Mouse (Mus musculus) liver, adult 2 months (tissue): ENCODE measurements around the gene Methig1. TPM values are rescaled to one million over a fixed set of nuclear protein-coding genes. Genes with fewer than 3 reads are reported as not detected.
"Not testable (repeated sequence)": the region's sequence is repeated elsewhere in the genome, so short reads cannot be mapped to it uniquely, and the experiment has no call there.

ENCODE experiments used
- DNase-seq: peaks from one replicate; pipeline ENCODE4 v3.0.0-alpha.2; 2011; ENCODE audit warnings: low read depth, low spot score; ENCODE audit errors: extremely low read depth
- H3K27ac ChIP-seq: fragments of 200-500 bp; replicated peaks from 2 replicates; pipeline ENCODE4 v1.5.1; 2012; ENCODE audit warnings: low read depth, mild to moderate bottlenecking, control low read depth, inconsistent platforms, low read length; ENCODE audit not compliant: insufficient read depth
- H3K27me3 ChIP-seq: fragments of 200-500 bp; 2 replicates; pipeline ENCODE4 v1.6.1; 2012; ENCODE audit warnings: mild to moderate bottlenecking, moderate library complexity, low read length, inconsistent platforms; ENCODE audit not compliant: control insufficient read depth, insufficient read depth
- H3K36me3 ChIP-seq: fragments of 200-500 bp; 2 replicates; pipeline ENCODE4 v1.6.1; 2012; ENCODE audit warnings: low read length, inconsistent platforms; ENCODE audit not compliant: control insufficient read depth, insufficient read depth
- H3K4me1 ChIP-seq: fragments of 200-500 bp; 2 replicates; pipeline ENCODE4 v1.6.1; 2011; ENCODE audit warnings: low read length; ENCODE audit not compliant: control insufficient read depth, insufficient read depth
- H3K4me3 ChIP-seq: fragments of 200-500 bp; 2 replicates; pipeline ENCODE4 v1.5.1; 2011; ENCODE audit warnings: low read depth, mild to moderate bottlenecking, control low read depth, low read length, moderate library complexity; ENCODE audit not compliant: insufficient read depth
- H3K79me2 ChIP-seq: fragments of 200-500 bp; 2 replicates; pipeline ENCODE4 v1.6.1; 2012; ENCODE audit warnings: inconsistent platforms, mild to moderate bottlenecking, low read length, moderate library complexity; ENCODE audit not compliant: control insufficient read depth, insufficient read depth
- H3K9ac ChIP-seq: fragments of 200-500 bp; 2 replicates; pipeline ENCODE4 v1.6.1; 2012; ENCODE audit warnings: low read depth, mild to moderate bottlenecking, control low read depth, inconsistent platforms, low read length
- CTCF ChIP-seq: fragments of 200-500 bp; IDR thresholded peaks from 2 replicates; pipeline ENCODE4 v1.5.1; 2011; ENCODE audit warnings: low read depth, low read length, control low read depth
- POLR2A ChIP-seq: fragments of 200-500 bp; IDR thresholded peaks from 2 replicates; pipeline ENCODE4 v1.6.1; 2011; ENCODE audit warnings: low read length, control low read depth; ENCODE audit not compliant: insufficient read depth; ENCODE audit errors: extremely low read depth
- WGBS: fragments of 180-500 bp; shearing (Covaris S2); methylation state at CpG from one replicate; pipeline ENCODE4 v1.1.7; 2018; 5-methylcytosine and 5-hydroxymethylcytosine counted together
- polyA plus RNA-seq: library from polyadenylated mRNA; depleted of rRNA; stranded (reverse); fragments of >200 nt; gene quantifications from 2 replicates; pipeline ENCODE4 v1.2.3, GENCODE M21; 2012
- total RNA-seq: library from RNA; depleted of rRNA; stranded (reverse); fragments of >200 nt; gene quantifications from 2 replicates; pipeline ENCODE4 v1.2.3, GENCODE M21; 2014

Gene Methig1
- total and polyA plus RNA-seq, 2 experiments, result 0.15 TPM; not detected in 1

DNA sequence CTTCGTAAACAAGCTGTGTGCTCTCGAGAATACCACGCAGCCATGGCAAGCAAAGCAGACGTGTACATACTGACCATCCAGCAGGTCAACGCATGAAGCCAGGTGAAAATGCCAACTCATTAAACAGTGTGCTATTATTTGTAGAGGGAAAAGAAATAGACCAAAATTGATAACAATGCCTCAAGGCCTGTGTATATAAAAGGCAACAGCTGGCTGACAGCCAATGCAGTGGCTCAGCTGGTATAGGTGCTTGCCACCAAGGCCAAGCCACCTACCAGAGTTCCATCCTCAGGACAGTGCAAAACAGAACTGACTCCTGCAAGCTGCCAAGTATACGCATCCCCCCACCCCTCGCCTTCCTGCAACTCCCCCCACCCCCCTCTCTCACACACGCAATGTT lies 62.7 kb downstream of the Methig1 start:
- WGBS, result 56% methylated on average over 8 of the region's 8 CpGs
- Histone ChIP-seq H3K79me2 (peaks cover 42% of the 10 kb centered on the region), H3K4me3 (no peak overlapping the region), H3K27ac (no peak overlapping the region), H3K4me1 (peaks cover 24% of the 10 kb centered on the region), H3K27me3 (no peaks in the 10 kb centered on the region), H3K36me3 (no peaks in the 10 kb centered on the region), H3K9ac (no peak overlapping the region)
- peak; percentile 52 for DNase-seq
- TF ChIP-seq POLR2A, result no peak
- TF ChIP-seq CTCF, result no peak

DNA sequence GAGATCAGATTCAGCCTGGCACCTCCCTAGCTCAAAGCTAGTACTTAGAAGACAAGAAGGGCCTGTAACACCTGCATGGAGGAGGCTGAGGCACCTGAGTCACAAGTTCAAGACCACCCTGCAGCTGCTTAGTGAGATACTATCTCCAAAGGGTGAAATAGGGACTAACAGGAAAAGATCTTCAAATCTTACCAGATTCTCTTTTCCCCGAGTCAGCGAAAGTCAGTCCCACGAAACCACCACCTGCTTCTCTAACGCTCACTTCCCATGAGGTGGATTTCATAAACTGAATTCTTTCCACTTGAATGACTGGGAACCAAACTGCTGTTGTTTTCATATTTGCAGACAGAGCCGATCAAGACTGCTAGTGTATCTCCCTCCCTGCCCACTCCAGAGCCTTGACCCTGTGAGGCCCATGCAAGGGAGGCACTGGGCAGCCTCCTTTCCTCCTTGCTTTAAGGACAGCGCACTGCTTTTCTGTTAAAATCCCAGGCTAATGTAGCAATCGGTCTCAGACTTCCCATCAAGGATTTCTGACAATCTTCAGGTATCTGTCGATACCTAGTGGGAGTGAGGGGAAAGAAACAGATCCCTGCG lies 65.0 kb downstream of the Methig1 start:
- Histone ChIP-seq H3K4me1 (peaks cover 26% of the 10 kb centered on the region), H3K4me3 (no peak overlapping the region), H3K27ac (no peak overlapping the region), H3K9ac (no peak overlapping the region), H3K27me3 (no peaks in the 10 kb centered on the region), H3K36me3 (no peaks in the 10 kb centered on the region), H3K79me2 (peaks cover 40% of the 10 kb centered on the region)
- TF ChIP-seq CTCF (no peak), POLR2A (no peak)
- DNase-seq, result no peak
- 89% methylated on average over 9 of the region's 9 CpGs for WGBS

DNA sequence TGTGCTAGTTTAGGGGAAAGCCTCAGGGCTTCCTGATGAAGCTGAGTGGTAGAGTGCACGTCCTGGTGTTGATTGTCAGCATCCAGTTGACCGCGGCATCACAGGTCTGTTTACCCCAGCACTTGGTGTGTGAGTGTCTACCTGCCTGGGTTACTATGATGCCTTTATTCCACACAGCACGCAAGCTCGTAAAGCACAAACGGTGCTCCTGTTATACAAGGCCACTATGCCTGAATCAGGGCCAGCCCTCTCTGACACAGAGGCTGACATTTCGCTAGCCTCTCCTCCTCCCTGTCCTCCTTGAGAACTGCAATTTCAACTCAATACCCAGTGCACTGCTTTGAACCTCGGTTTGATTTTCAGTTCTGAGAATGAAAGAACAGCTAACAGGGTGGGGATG lies 66.4 kb downstream of the Methig1 start:
- TF ChIP-seq POLR2A, result no peak
- Histone ChIP-seq H3K27ac (no peak overlapping the region), H3K27me3 (no peaks in the 10 kb centered on the region), H3K4me1 (peaks cover 26% of the 10 kb centered on the region), H3K9ac (no peak overlapping the region), H3K36me3 (no peaks in the 10 kb centered on the region), H3K4me3 (no peak overlapping the region), H3K79me2 (peaks cover 37% of the 10 kb centered on the region)
- WGBS, result 38% methylated on average over 8 of the region's 8 CpGs
- DNase-seq, result no peak

DNA sequence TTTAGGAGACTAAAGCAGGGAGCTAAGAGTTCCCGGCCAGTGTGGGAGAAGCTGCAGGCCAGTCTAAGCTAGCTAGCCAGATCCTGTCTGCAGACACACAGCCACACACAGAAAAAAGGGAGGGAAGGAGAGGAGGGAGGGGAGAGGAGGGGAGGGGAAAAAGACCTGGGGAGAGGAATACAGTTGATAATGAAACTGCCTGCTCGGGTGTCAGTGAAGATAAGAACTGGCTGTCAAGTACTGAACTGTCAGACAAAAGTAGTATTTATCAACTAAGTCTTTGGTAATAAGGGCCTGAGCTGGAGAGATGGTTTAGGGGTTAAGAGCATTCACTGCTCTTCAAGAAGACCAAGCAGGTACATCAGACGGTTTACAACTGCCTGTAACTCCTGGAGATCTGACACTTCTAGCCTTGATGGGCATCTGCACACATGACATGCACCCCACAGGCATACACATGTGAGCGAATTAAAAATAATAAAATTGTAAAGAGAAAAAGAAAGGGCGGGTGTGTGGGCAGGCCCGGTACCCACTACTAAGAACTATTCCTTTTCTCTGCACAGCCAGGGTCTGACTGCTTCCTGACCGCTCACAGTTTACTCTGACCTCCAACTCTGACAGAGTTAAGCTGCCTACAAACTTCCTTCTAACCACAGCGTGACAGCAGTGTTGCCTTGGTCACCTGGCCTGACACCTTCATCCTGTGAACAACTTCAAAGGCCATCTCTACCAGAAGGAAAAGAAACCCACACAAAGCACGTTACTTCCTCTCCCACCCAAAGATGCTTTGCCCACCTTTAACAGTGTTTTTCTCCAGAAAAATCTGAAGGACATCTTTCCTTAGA lies 67.2 kb downstream of the Methig1 start:
- peaks cover 25% of the 10 kb centered on the region for H3K4me1 ChIP-seq
- 66% methylated on average over 9 of the region's 9 CpGs for WGBS
- DNase-seq, result no peak

DNA sequence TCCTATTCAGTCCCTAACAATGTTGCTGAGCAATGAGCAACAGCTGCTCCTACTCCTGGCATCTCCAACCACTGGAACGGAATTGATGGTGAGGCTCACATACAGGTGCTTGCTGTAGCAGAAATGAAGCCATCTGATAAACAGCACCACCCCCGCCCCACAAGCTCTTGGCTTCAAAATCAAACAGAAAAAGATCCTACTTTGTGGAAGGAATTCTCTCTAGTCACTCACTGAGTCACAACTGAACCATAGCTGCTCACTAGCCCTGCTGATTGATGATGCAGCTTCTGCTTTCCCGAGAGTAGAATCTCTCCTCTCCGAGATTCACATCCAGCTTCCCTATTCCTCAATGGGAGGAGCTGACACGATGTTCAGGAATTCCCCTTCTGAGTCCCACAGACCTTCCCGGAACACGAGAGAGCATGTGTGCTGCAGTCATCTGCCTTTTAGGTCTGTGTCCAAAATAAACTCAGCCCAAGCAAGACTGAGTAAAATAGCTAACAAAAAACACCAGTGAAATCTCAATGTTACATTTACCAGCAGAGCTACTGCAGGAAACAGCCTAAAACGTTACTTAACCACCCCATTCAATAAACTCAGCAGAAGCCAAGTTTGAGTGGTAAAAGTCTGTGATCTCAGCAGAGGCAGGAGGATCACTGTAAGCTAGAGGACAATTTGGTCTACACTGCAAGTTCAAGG lies 68.3 kb downstream of the Methig1 start:
- no peak for TF ChIP-seq CTCF
- no peak for TF ChIP-seq POLR2A
- no peak for DNase-seq
- Histone ChIP-seq H3K4me1 (peaks cover 23% of the 10 kb centered on the region), H3K4me3 (0 out of 2 replicates have a peak overlapping the region, but pooled peaks have one; percentile 15), H3K27me3 (no peaks in the 10 kb centered on the region), H3K36me3 (no peaks in the 10 kb centered on the region), H3K79me2 (peaks cover 30% of the 10 kb centered on the region), H3K27ac (peak overlapping the region; percentile 28; the same call in 1 of the 2 replicates), H3K9ac (peak overlapping the region; percentile 7; the same call in 1 of the 2 replicates)
- WGBS, result 14% methylated on average over 8 of the region's 8 CpGs

More for the DNA sequence above, 67.2 kb downstream of the Methig1 start:
- TF ChIP-seq POLR2A (no peak), CTCF (no peak)
- no peak overlapping the region for H3K4me3 ChIP-seq
- H3K79me2 ChIP-seq, result peaks cover 34% of the 10 kb centered on the region
- H3K27ac ChIP-seq, result no peak overlapping the region
- H3K9ac ChIP-seq, result no peak overlapping the region
- no peaks in the 10 kb centered on the region for H3K27me3 ChIP-seq
- H3K36me3 ChIP-seq, result no peaks in the 10 kb centered on the region

DNA sequence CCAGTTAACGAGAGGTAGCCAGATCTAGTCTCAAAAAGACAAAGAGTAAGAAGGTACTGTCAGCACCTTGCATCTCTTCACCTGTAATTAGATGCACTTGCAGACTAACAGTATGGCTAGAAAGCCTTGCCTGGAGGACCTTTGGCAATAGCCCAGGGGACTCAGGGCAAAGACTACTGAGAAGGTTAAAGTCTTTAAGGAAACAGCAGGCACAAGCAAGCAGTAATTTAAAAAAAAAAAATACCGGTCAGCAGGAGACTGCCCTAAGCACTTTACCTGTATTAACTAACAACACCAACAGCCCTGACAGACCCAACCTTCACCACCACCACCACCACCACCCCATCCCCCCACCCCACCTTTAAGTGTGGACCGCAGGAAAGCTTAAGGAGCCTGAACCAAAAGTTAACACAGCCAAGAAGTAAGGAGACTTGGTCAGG lies 68.8 kb downstream of the Methig1 start, which contains the start of gene Gm5475:
TSS of gene Gm5475 (plus strand) at position 390 of the 440 bp plus-strand sequence.
- Histone ChIP-seq H3K9ac (peak within 1 kb of the TSS; percentile 90), H3K27ac (peak within 1 kb of the TSS; percentile 60), H3K4me3 (peak within 1 kb of the TSS; percentile 74), H3K79me2 (peaks cover 25% of the 10 kb centered on the region), H3K4me1 (peaks cover 20% of the 10 kb centered on the region)
- DNase-seq, result peak; percentile 67
- not testable (repeated sequence) for H3K36me3 ChIP-seq, H3K27me3 ChIP-seq
- WGBS, result 6% methylated on average over 3 of the region's 3 CpGs
